8 mouse cellular contexts compared by ENCODE assay signal in genomic region chr19:38930252-38930787, GRCm38 (mm10). TPM values are rescaled to one million over a fixed set of nuclear protein-coding genes. Genes with fewer than 3 reads are reported as not detected.
DNase-seq lines count a peak whose midpoint lies in the region; ATAC-seq lines count a peak whose summit lies in the region.

No protein-coding gene starts in this region.

- H3K4me3 ChIP-seq in hindbrain, embryonic 13.5 days, result peak overlapping the region; percentile 84
- H3K4me3 ChIP-seq in macrophage (ENCODE audit: inconsistent target), result peak overlapping the region; percentile 87

- H3K27me3 ChIP-seq in hindbrain, embryonic 13.5 days, result 0 out of 2 replicates have a peak, but pooled peaks cover 2% of the 10 kb centered on the region

- H3K9ac ChIP-seq in hindbrain, embryonic 13.5 days, result peak overlapping the region; percentile 87

- H3K4me1 ChIP-seq in hindbrain, embryonic 13.5 days (replicated peaks), result peaks cover 9% of the 10 kb centered on the region

- H3K27ac ChIP-seq in hindbrain, embryonic 13.5 days, result peak overlapping the region; percentile 63; the same call in 1 of the 2 replicates
- H3K27ac ChIP-seq in macrophage, result peak overlapping the region; percentile 40

- no peaks in the 10 kb centered on the region for H3K36me3 ChIP-seq in hindbrain, embryonic 13.5 days
- no peaks in the 10 kb centered on the region for H3K36me3 ChIP-seq in macrophage (ENCODE audit: inconsistent target)

- H3K9me3 ChIP-seq in hindbrain, embryonic 13.5 days, result no peaks in the 10 kb centered on the region

- H3K79me2 ChIP-seq in macrophage (ENCODE audit: inconsistent target), result peaks cover 26% of the 10 kb centered on the region

- ATAC-seq in hindbrain, embryonic 13.5 days (ENCODE audit: low FRiP score), result peak; percentile 38; the same call in 1 of the 2 replicates

- 1% methylated on average over 23 of the region's 23 CpGs for WGBS in hindbrain, embryonic 13.5 days
- under 1% methylated on average over 23 of the region's 23 CpGs for WGBS in macrophage (ENCODE audit: missing documents)

- H3K4me2 ChIP-seq in hindbrain, embryonic 13.5 days, result peak overlapping the region; percentile 99

- peak; percentile 7 for DNase-seq in adrenal gland, postnatal 10 days
- DNase-seq in adrenal gland, adult 18-20 months (ENCODE audit: low spot score in 2 of 2), result no peak
- peak; percentile 7 for DNase-seq in thymus, postnatal 14 days
- DNase-seq in thymus, adult 18-20 months, result no peak
- DNase-seq in urinary bladder, postnatal 4 days (ENCODE audit: low spot score in 2 of 2), result no peak
- no peak for DNase-seq in gastrocnemius, postnatal 10 days

RNA-seq across cellular contexts. Expression of gene Hells, which starts 0.4 kb away (rescaled TPM):
- total RNA-seq in adrenal gland, postnatal 10 days (2021), result 10 to 100 TPM; 13.5 to 16.8 TPM
- 1 to 10 TPM; 2.8 to 3.2 TPM for total RNA-seq in adrenal gland, adult 18-20 months (2021)
- polyA plus RNA-seq in hindbrain, embryonic 13.5 days (2015; fragmentation: Nextera tagmentation; extraction: Ambion mirVana), result 12.7 and 14.5 TPM in 2 replicates
- 10 to 100 TPM in 21 of 26 experiments, 1 to 10 TPM in 5; 3.6 to 29.0 (median 17.2) TPM for total RNA-seq in macrophage (2018; cell fraction: chromatin; rRNA removed)
- total RNA-seq in macrophage (2018; cell fraction: cytosol; rRNA removed), result 1 to 10 TPM; 1.6 to 7.1 (median 4.0) TPM
- 10 to 100 TPM in 9 of 26 experiments, 1 to 10 TPM in 17; 1.8 to 61.8 (median 7.9) TPM for total RNA-seq in macrophage (2018; cell fraction: nucleus; rRNA removed)
- polyA plus RNA-seq in macrophage (2018), result 1.5 to 14.6 TPM (median 10.4 TPM) in 3 replicates
- total RNA-seq in gastrocnemius, postnatal 10 days (2021), result 1 to 10 TPM; 5.7 to 8.6 TPM

Comparison
In these comparisons a context has a peak if more than half of its experiments do, and no peak if none do; other contexts are left out.
1. DNase-seq: peak in adrenal gland, postnatal 10 days (single experiment) and thymus, postnatal 14 days (single experiment); none in adrenal gland, adult 18-20 months (0 of 2), thymus, adult 18-20 months (0 of 2), urinary bladder, postnatal 4 days (0 of 2) and gastrocnemius, postnatal 10 days (single experiment).